In genomic region chr8:120485116-120485515, GRCm38 (mm10) we compare ENCODE assay signal across 10 mouse cellular contexts.
DNase-seq lines count a peak whose midpoint lies in the region; ATAC-seq and TF ChIP-seq lines count a peak whose summit lies in the region.
"Had no signal": no experiment of that assay in that cellular context is flagged by ENCODE, and none has a peak within 500 bp of the region (broad histone marks: within the 10 kb centered on the region; RNA-seq: fewer than 3 reads in every experiment).

No protein-coding gene starts in this region.

- WGBS in lung, embryonic 16.5 days = 43% methylated on average over 6 of the region's 6 CpGs
- WGBS in hindbrain, postnatal 0 days = 23% methylated on average over 6 of the region's 6 CpGs
- WGBS in midbrain, postnatal 0 days = 39% methylated on average over 6 of the region's 6 CpGs

- H3K9me3 ChIP-seq in lung, embryonic 16.5 days (ENCODE audit: control insufficient read depth, low read length) = no peaks in the 10 kb centered on the region
- H3K9me3 ChIP-seq in hindbrain, postnatal 0 days (ENCODE audit: low read length) = no peaks in the 10 kb centered on the region
- no peaks in the 10 kb centered on the region for H3K9me3 ChIP-seq in midbrain, postnatal 0 days (ENCODE audit: low read length)

- H3K4me3 ChIP-seq in lung, embryonic 16.5 days (ENCODE audit: low read length) = no peak overlapping the region
- H3K4me3 ChIP-seq in hindbrain, postnatal 0 days (ENCODE audit: low read length) = no peak overlapping the region
- no peak overlapping the region for H3K4me3 ChIP-seq in midbrain, postnatal 0 days (ENCODE audit: low read depth, low read length)

- H3K9ac ChIP-seq in lung, embryonic 16.5 days (ENCODE audit: low read length) = peak overlapping the region; percentile 31; the same call in 1 of the 2 replicates
- H3K9ac ChIP-seq in hindbrain, postnatal 0 days (replicated peaks; ENCODE audit: low read length) = no peak overlapping the region
- H3K9ac ChIP-seq in midbrain, postnatal 0 days (replicated peaks; ENCODE audit: low read length, poor library complexity, severe bottlenecking) = no peak overlapping the region

- H3K4me2 ChIP-seq in lung, embryonic 16.5 days (ENCODE audit: low read depth, low read length) = no peak overlapping the region
- peak overlapping the region; percentile 4; the same call in 1 of the 2 replicates for H3K4me2 ChIP-seq in hindbrain, postnatal 0 days (ENCODE audit: low read depth, low read length)
- no peak overlapping the region for H3K4me2 ChIP-seq in midbrain, postnatal 0 days (ENCODE audit: low read depth, low read length, poor library complexity, severe bottlenecking)

- H3K27ac ChIP-seq in lung, embryonic 16.5 days (ENCODE audit: low read length) = no peak overlapping the region
- H3K27ac ChIP-seq in hindbrain, postnatal 0 days = peak overlapping the region; percentile 58; the same call in 1 of the 2 replicates
- H3K27ac ChIP-seq in midbrain, postnatal 0 days (ENCODE audit: low read depth, low read length) = no peak overlapping the region

- H3K4me1 ChIP-seq in lung, embryonic 16.5 days (replicated peaks; ENCODE audit: control insufficient read depth, insufficient read depth, low read length) = peaks cover 47% of the 10 kb centered on the region
- H3K4me1 ChIP-seq in hindbrain, postnatal 0 days (ENCODE audit: insufficient read depth, low read length) = peaks cover 32% of the 10 kb centered on the region
- H3K4me1 ChIP-seq in midbrain, postnatal 0 days (ENCODE audit: insufficient read depth, low read length) = peaks cover 14% of the 10 kb centered on the region

- DNase-seq in cerebellum, adult 9-10 months = peak; percentile 37
- no peak for DNase-seq in cerebellum, adult 18-20 months
- DNase-seq in lung, postnatal 10 days = no peak
- peak; percentile 78 for DNase-seq in hindbrain, postnatal 0 days (ENCODE audit: low spot score)
- DNase-seq in midbrain, postnatal 0 days (ENCODE audit: low spot score) = peak; percentile 80
- no peak for DNase-seq in c-Kit-positive CD71-positive TER-119-positive erythroid progenitor cells, embryonic 14.5 days (ENCODE audit: low spot score)
- no peak for DNase-seq in urinary bladder, adult 18-20 months (ENCODE audit: low spot score in 2 of 2)
- DNase-seq: kidney, adult 8-10 months; lung, postnatal 36 days had no signal

- H3K36me3 ChIP-seq in lung, embryonic 16.5 days (ENCODE audit: control insufficient read depth, insufficient read depth, low read length) = no peaks in the 10 kb centered on the region
- H3K36me3 ChIP-seq in hindbrain, postnatal 0 days (ENCODE audit: insufficient read depth, low read length) = no peaks in the 10 kb centered on the region
- no peaks in the 10 kb centered on the region for H3K36me3 ChIP-seq in midbrain, postnatal 0 days (ENCODE audit: insufficient read depth, low read length)

- no peak for TF ChIP-seq CTCF in hindbrain, postnatal 0 days (IDR thresholded peaks at IDR 0.05; ENCODE audit: low read depth)
- TF ChIP-seq CTCF in midbrain, postnatal 0 days (IDR thresholded peaks at IDR 0.05) = no peak

- no peak for ATAC-seq in lung, embryonic 16.5 days (ENCODE audit: low read depth)
- peak; percentile 55 for ATAC-seq in hindbrain, postnatal 0 days
- ATAC-seq in midbrain, postnatal 0 days (ENCODE audit: low FRiP score) = peak; percentile 24; the same call in 1 of the 2 replicates

- no peaks in the 10 kb centered on the region for H3K27me3 ChIP-seq in lung, embryonic 16.5 days (ENCODE audit: control insufficient read depth, insufficient read depth, low read depth, low read length)
- H3K27me3 ChIP-seq in hindbrain, postnatal 0 days (ENCODE audit: insufficient read depth, low read length) = no peaks in the 10 kb centered on the region
- no peaks in the 10 kb centered on the region for H3K27me3 ChIP-seq in midbrain, postnatal 0 days (ENCODE audit: insufficient read depth, low read length)

Comparison
In these comparisons a context has a peak if more than half of its experiments do, and no peak if none do; other contexts are left out.
1. DNase-seq: peak in cerebellum, adult 9-10 months (single experiment), hindbrain, postnatal 0 days (single experiment) and midbrain, postnatal 0 days (single experiment); none in cerebellum, adult 18-20 months (0 of 2), lung, postnatal 10 days (single experiment), c-Kit-positive CD71-positive TER-119-positive erythroid progenitor cells, embryonic 14.5 days (single experiment) and urinary bladder, adult 18-20 months (0 of 2).